Mouse (Mus musculus): Measurements from ENCODE around the gene Epn1. TPM values are rescaled to one million over a fixed set of nuclear protein-coding genes. Genes with fewer than 3 reads are reported as not detected.

Gene Epn1
- polyA plus RNA-seq, 1 experiment = 68.8 TPM

- Histone ChIP-seq H3K9me3 (replicated peaks; ENCODE audit: control insufficient read depth, insufficient read depth, low read length, poor library complexity, severe bottlenecking) (no peaks in the 10 kb centered on the region), H3K27me3 (ENCODE audit: control insufficient read depth, insufficient read depth, low read length, poor library complexity, severe bottlenecking) (no peaks in the 10 kb centered on the region), H3K27ac (ENCODE audit: insufficient read depth, low read length) (no peak overlapping the region), H3K4me1 (ENCODE audit: control insufficient read depth, insufficient read depth, low read length) (no peaks in the 10 kb centered on the region), H3K9ac (ENCODE audit: low read depth, poor library complexity, severe bottlenecking) (no peak overlapping the region), H3K36me3 (ENCODE audit: control insufficient read depth, insufficient read depth, low read length, poor library complexity, severe bottlenecking) (peaks cover 28% of the 10 kb centered on the region), H3K4me3 (ENCODE audit: low read depth, low read length) (no peak overlapping the region)
- TF ChIP-seq CTCF (IDR thresholded peaks at IDR 0.05; ENCODE audit: low read depth, low read length) (no peak), EP300 (IDR thresholded peaks at IDR 0.05; ENCODE audit: insufficient read depth, low read depth, low read length) (no peak), POLR2A (IDR thresholded peaks at IDR 0.05; ENCODE audit: insufficient read depth, low read length) (no peak)
Observed at GRCm38 (mm10) chr7:5092381-5092780, 12.3 kb downstream of the Epn1 start.

- H3K9ac ChIP-seq (ENCODE audit: low read depth, poor library complexity, severe bottlenecking) = no peak overlapping the region
- H3K36me3 ChIP-seq (ENCODE audit: control insufficient read depth, insufficient read depth, low read length, poor library complexity, severe bottlenecking) = peaks cover 34% of the 10 kb centered on the region
- no peak overlapping the region for H3K27ac ChIP-seq (ENCODE audit: insufficient read depth, low read length)
- no peak overlapping the region for H3K4me3 ChIP-seq (ENCODE audit: low read depth, low read length)
- no peak for TF ChIP-seq POLR2A (IDR thresholded peaks at IDR 0.05; ENCODE audit: insufficient read depth, low read length)
- TF ChIP-seq EP300 (IDR thresholded peaks at IDR 0.05; ENCODE audit: insufficient read depth, low read depth, low read length) = no peak
- TF ChIP-seq CTCF (IDR thresholded peaks at IDR 0.05; ENCODE audit: low read depth, low read length) = no peak
- H3K4me1 ChIP-seq (ENCODE audit: control insufficient read depth, insufficient read depth, low read length) = no peaks in the 10 kb centered on the region
- no peaks in the 10 kb centered on the region for H3K9me3 ChIP-seq (replicated peaks; ENCODE audit: control insufficient read depth, insufficient read depth, low read length, poor library complexity, severe bottlenecking)
- H3K27me3 ChIP-seq (ENCODE audit: control insufficient read depth, insufficient read depth, low read length, poor library complexity, severe bottlenecking) = no peaks in the 10 kb centered on the region
Observed at GRCm38 (mm10) chr7:5092831-5093510, 12.9 kb downstream of the Epn1 start.

- no peaks in the 10 kb centered on the region for H3K27me3 ChIP-seq (ENCODE audit: control insufficient read depth, insufficient read depth, low read length, poor library complexity, severe bottlenecking)
Observed at GRCm38 (mm10) chr7:5098769-5099168, 18.7 kb downstream of the Epn1 start.

GRCm38 (mm10) chr7:5099796-5100195, 19.8 kb downstream of the Epn1 start:
- Histone ChIP-seq H3K9me3 (replicated peaks; ENCODE audit: control insufficient read depth, insufficient read depth, low read length, poor library complexity, severe bottlenecking) (no peaks in the 10 kb centered on the region), H3K27me3 (ENCODE audit: control insufficient read depth, insufficient read depth, low read length, poor library complexity, severe bottlenecking) (no peaks in the 10 kb centered on the region), H3K9ac (ENCODE audit: low read depth, poor library complexity, severe bottlenecking) (no peak overlapping the region), H3K36me3 (ENCODE audit: control insufficient read depth, insufficient read depth, low read length, poor library complexity, severe bottlenecking) (peaks cover 27% of the 10 kb centered on the region), H3K4me3 (ENCODE audit: low read depth, low read length) (no peak overlapping the region), H3K4me1 (ENCODE audit: control insufficient read depth, insufficient read depth, low read length) (peaks cover 3% of the 10 kb centered on the region), H3K27ac (ENCODE audit: insufficient read depth, low read length) (no peak overlapping the region)
- TF ChIP-seq EP300 (IDR thresholded peaks at IDR 0.05; ENCODE audit: insufficient read depth, low read depth, low read length) = no peak
- TF ChIP-seq CTCF (IDR thresholded peaks at IDR 0.05; ENCODE audit: low read depth, low read length) = no peak
- TF ChIP-seq POLR2A (IDR thresholded peaks at IDR 0.05; ENCODE audit: insufficient read depth, low read length) = no peak

More at GRCm38 (mm10) chr7:5098769-5099168, 18.7 kb downstream of the Epn1 start:
- H3K4me3 ChIP-seq (ENCODE audit: low read depth, low read length) = no peak overlapping the region
- no peak for TF ChIP-seq POLR2A (IDR thresholded peaks at IDR 0.05; ENCODE audit: insufficient read depth, low read length)
- no peak for TF ChIP-seq CTCF (IDR thresholded peaks at IDR 0.05; ENCODE audit: low read depth, low read length)
- no peak for TF ChIP-seq EP300 (IDR thresholded peaks at IDR 0.05; ENCODE audit: insufficient read depth, low read depth, low read length)
- H3K9ac ChIP-seq (ENCODE audit: low read depth, poor library complexity, severe bottlenecking) = no peak overlapping the region
- H3K36me3 ChIP-seq (ENCODE audit: control insufficient read depth, insufficient read depth, low read length, poor library complexity, severe bottlenecking) = peaks cover 31% of the 10 kb centered on the region
- H3K9me3 ChIP-seq (replicated peaks; ENCODE audit: control insufficient read depth, insufficient read depth, low read length, poor library complexity, severe bottlenecking) = no peaks in the 10 kb centered on the region
- H3K27ac ChIP-seq (ENCODE audit: insufficient read depth, low read length) = no peak overlapping the region
- peaks cover 3% of the 10 kb centered on the region for H3K4me1 ChIP-seq (ENCODE audit: control insufficient read depth, insufficient read depth, low read length)

- Histone ChIP-seq H3K9ac (ENCODE audit: low read depth, poor library complexity, severe bottlenecking) (no peak overlapping the region), H3K4me3 (ENCODE audit: low read depth, low read length) (no peak overlapping the region), H3K36me3 (ENCODE audit: control insufficient read depth, insufficient read depth, low read length, poor library complexity, severe bottlenecking) (peaks cover 13% of the 10 kb centered on the region), H3K27me3 (ENCODE audit: control insufficient read depth, insufficient read depth, low read length, poor library complexity, severe bottlenecking) (no peaks in the 10 kb centered on the region), H3K27ac (ENCODE audit: insufficient read depth, low read length) (no peak overlapping the region), H3K9me3 (replicated peaks; ENCODE audit: control insufficient read depth, insufficient read depth, low read length, poor library complexity, severe bottlenecking) (no peaks in the 10 kb centered on the region), H3K4me1 (ENCODE audit: control insufficient read depth, insufficient read depth, low read length) (peaks cover 3% of the 10 kb centered on the region)
- no peak for TF ChIP-seq POLR2A (IDR thresholded peaks at IDR 0.05; ENCODE audit: insufficient read depth, low read length)
- TF ChIP-seq EP300 (IDR thresholded peaks at IDR 0.05; ENCODE audit: insufficient read depth, low read depth, low read length) = no peak
Observed at GRCm38 (mm10) chr7:5101066-5101663, 21.1 kb downstream of the Epn1 start.

GRCm38 (mm10) chr7:5102564-5102963, 22.5 kb downstream of the Epn1 start:
- Histone ChIP-seq H3K9ac (ENCODE audit: low read depth, poor library complexity, severe bottlenecking) (no peak overlapping the region), H3K36me3 (ENCODE audit: control insufficient read depth, insufficient read depth, low read length, poor library complexity, severe bottlenecking) (peaks cover 5% of the 10 kb centered on the region), H3K4me3 (ENCODE audit: low read depth, low read length) (no peak overlapping the region), H3K27me3 (ENCODE audit: control insufficient read depth, insufficient read depth, low read length, poor library complexity, severe bottlenecking) (no peaks in the 10 kb centered on the region), H3K4me1 (ENCODE audit: control insufficient read depth, insufficient read depth, low read length) (peaks cover 3% of the 10 kb centered on the region), H3K27ac (ENCODE audit: insufficient read depth, low read length) (no peak overlapping the region), H3K9me3 (replicated peaks; ENCODE audit: control insufficient read depth, insufficient read depth, low read length, poor library complexity, severe bottlenecking) (no peaks in the 10 kb centered on the region)
- TF ChIP-seq EP300 (IDR thresholded peaks at IDR 0.05; ENCODE audit: insufficient read depth, low read depth, low read length) = no peak
- TF ChIP-seq CTCF (IDR thresholded peaks at IDR 0.05; ENCODE audit: low read depth, low read length) = no peak
- no peak for TF ChIP-seq POLR2A (IDR thresholded peaks at IDR 0.05; ENCODE audit: insufficient read depth, low read length)

All from ES-Bruce4 (cell line).